Mouse (Mus musculus) heart, embryonic 14.5 days (tissue): ENCODE data around the gene Olfr1161. TPM values are rescaled to one million over a fixed set of nuclear protein-coding genes. Genes with fewer than 3 reads are reported as not detected.

Experiments used
- ATAC-seq: fragments of 200-750 bp; cut with Nextera tagmentation; 2 replicates; pipeline ENCODE4 v1.8.0; 2017; ENCODE audit warnings: low read depth, moderate TSS enrichment; ENCODE audit not compliant: insufficient number of reproducible peaks, insufficient read depth, low FRiP score
- H3K27ac ChIP-seq, 2 experiments: fragments of 200-500 bp in 1 of 2; fragments of 300-500 bp in 1 of 2; sonication (generic) in 1 of 2; replicated peaks in 1 of 2; 2 replicates each; pipeline ENCODE4 v1.5.1; 2012 to 2014; ENCODE audit warnings: low read depth in 2 of 2, low read length in 2 of 2, control low read depth in 1 of 2, mild to moderate bottlenecking in 1 of 2, mixed read lengths in 1 of 2; ENCODE audit not compliant: control insufficient read depth in 1 of 2, insufficient read depth in 1 of 2
- H3K27me3 ChIP-seq: fragments of 300-500 bp; sonication (generic); 2 replicates; pipeline ENCODE4 v1.6.1; 2014; ENCODE audit warnings: mild to moderate bottlenecking, low read length, control low read depth; ENCODE audit not compliant: control insufficient read depth, insufficient read depth
- H3K36me3 ChIP-seq: fragments of 300-500 bp; sonication (generic); 2 replicates; pipeline ENCODE4 v1.6.1; 2014; ENCODE audit warnings: mild to moderate bottlenecking, control low read depth, low read length, mixed read lengths; ENCODE audit not compliant: control insufficient read depth, insufficient read depth
- H3K4me1 ChIP-seq, 2 experiments: fragments of 200-500 bp in 1 of 2; fragments of 300-500 bp in 1 of 2; sonication (generic) in 1 of 2; 2 replicates each; pipeline ENCODE4 v1.6.1; 2012 to 2014; ENCODE audit warnings: low read length in 2 of 2, control low read depth in 1 of 2, mixed read lengths in 1 of 2; ENCODE audit not compliant: control insufficient read depth in 2 of 2, insufficient read depth in 2 of 2
- H3K4me2 ChIP-seq: fragments of 300-500 bp; sonication (generic); 2 replicates; pipeline ENCODE4 v1.6.1; 2014; ENCODE audit warnings: mild to moderate bottlenecking, low read length
- H3K4me3 ChIP-seq, 2 experiments: fragments of 200-500 bp in 1 of 2; fragments of 300-500 bp in 1 of 2; sonication (generic) in 1 of 2; 2 replicates each; pipeline ENCODE4 v1.5.1; 2012 to 2014; ENCODE audit warnings: low read length in 2 of 2, mild to moderate bottlenecking in 2 of 2, control low read depth in 1 of 2, low read depth in 1 of 2, moderate library complexity in 1 of 2; ENCODE audit not compliant: control insufficient read depth in 1 of 2, insufficient read depth in 1 of 2
- H3K9ac ChIP-seq: fragments of 300-500 bp; sonication (generic); 2 replicates; pipeline ENCODE4 v1.6.1; 2014; ENCODE audit warnings: mild to moderate bottlenecking, low read length
- H3K9me3 ChIP-seq: fragments of 300-500 bp; sonication (generic); 2 replicates; pipeline ENCODE4 v1.6.1; 2016; ENCODE audit warnings: low read length, control low read depth; ENCODE audit not compliant: control insufficient read depth
- polyA plus RNA-seq: library from polyadenylated mRNA; unstranded; fragments of >200 nt; fragmentation: Nextera tagmentation; extraction: Ambion mirVana; gene quantifications from 2 replicates; pipeline ENCODE4 v1.2.1, GENCODE M21; 2014

Olfr1161 gene
- polyA plus RNA-seq, 1 experiment from 2014 or later, result not detected

- Histone ChIP-seq H3K4me2 (no peak within 1 kb of the TSS), H3K27ac (no peak within 1 kb of the TSS), H3K4me1 (no peaks in the 10 kb centered on the region), H3K36me3 (no peaks in the 10 kb centered on the region), H3K9ac (no peak within 1 kb of the TSS), H3K4me3 (no peak within 1 kb of the TSS), H3K27me3 (no peaks in the 10 kb centered on the region), H3K9me3 (no peaks in the 10 kb centered on the region)
- no peak for ATAC-seq
Measured at GRCm38 (mm10) chr2:88071730-88072129, 49.2 kb downstream of the Olfr1161 start, which contains the start of gene Olfr1163. Olfr1163 (minus strand) TSS chr2:88071830.

Other genes starting within 250 kb of the Olfr1161 start
- gene Olfr152, start 243.3 kb upstream of the Olfr1161 start, polyA plus RNA-seq, result not detected in 2 replicates
- gene Olfr1143, start 222.2 kb upstream of the Olfr1161 start, polyA plus RNA-seq, result not detected in 2 replicates
- gene Olfr1145, start 213.0 kb upstream of the Olfr1161 start, polyA plus RNA-seq, result not detected in 2 replicates
- not detected in 2 replicates for gene Olfr1148, start 192.2 kb upstream of the Olfr1161 start, polyA plus RNA-seq
- gene Olfr1150-ps1, start 178.8 kb upstream of the Olfr1161 start, polyA plus RNA-seq, result not detected in 2 replicates
- gene Olfr1151, start 166.9 kb upstream of the Olfr1161 start, polyA plus RNA-seq, result not detected in 2 replicates
- gene Olfr1152, start 156.3 kb upstream of the Olfr1161 start, polyA plus RNA-seq, result not detected in 2 replicates
- gene Olfr1153, start 127.8 kb upstream of the Olfr1161 start, polyA plus RNA-seq, result not detected in 2 replicates
- not detected in 2 replicates for gene Olfr1154, start 117.6 kb upstream of the Olfr1161 start, polyA plus RNA-seq
- not detected in 2 replicates for gene Olfr1155, start 77.6 kb upstream of the Olfr1161 start, polyA plus RNA-seq
- not detected in 2 replicates for gene Olfr1156, start 69.7 kb upstream of the Olfr1161 start, polyA plus RNA-seq
- not detected in 2 replicates for gene Olfr1157, start 54.5 kb upstream of the Olfr1161 start, polyA plus RNA-seq
- gene Olfr74, start 48.1 kb upstream of the Olfr1161 start, polyA plus RNA-seq, result not detected in 2 replicates
- gene Olfr1158, start 32.7 kb upstream of the Olfr1161 start, polyA plus RNA-seq, result not detected in 2 replicates
- gene Olfr1160, start 14.5 kb upstream of the Olfr1161 start, polyA plus RNA-seq, result not detected in 2 replicates
- not detected in 2 replicates for gene Olfr73, start 14.9 kb downstream of the Olfr1161 start, polyA plus RNA-seq
- gene Olfr1162, start 28.4 kb downstream of the Olfr1161 start, polyA plus RNA-seq, result not detected in 2 replicates
- not detected in 2 replicates for gene Olfr1163, start 49.1 kb downstream of the Olfr1161 start, polyA plus RNA-seq
- gene Olfr1164, start 71.2 kb downstream of the Olfr1161 start, polyA plus RNA-seq, result not detected in 2 replicates
- not detected in 2 replicates for gene Olfr1166, start 105.5 kb downstream of the Olfr1161 start, polyA plus RNA-seq
- gene Olfr1167, start 132.4 kb downstream of the Olfr1161 start, polyA plus RNA-seq, result not detected in 2 replicates
- not detected in 2 replicates for gene Olfr1168, start 159.1 kb downstream of the Olfr1161 start, polyA plus RNA-seq
- not detected in 2 replicates for gene Olfr1170, start 205.6 kb downstream of the Olfr1161 start, polyA plus RNA-seq